Comparison of ENCODE assay signal across 8 mouse cellular contexts in the genomic region with DNA sequence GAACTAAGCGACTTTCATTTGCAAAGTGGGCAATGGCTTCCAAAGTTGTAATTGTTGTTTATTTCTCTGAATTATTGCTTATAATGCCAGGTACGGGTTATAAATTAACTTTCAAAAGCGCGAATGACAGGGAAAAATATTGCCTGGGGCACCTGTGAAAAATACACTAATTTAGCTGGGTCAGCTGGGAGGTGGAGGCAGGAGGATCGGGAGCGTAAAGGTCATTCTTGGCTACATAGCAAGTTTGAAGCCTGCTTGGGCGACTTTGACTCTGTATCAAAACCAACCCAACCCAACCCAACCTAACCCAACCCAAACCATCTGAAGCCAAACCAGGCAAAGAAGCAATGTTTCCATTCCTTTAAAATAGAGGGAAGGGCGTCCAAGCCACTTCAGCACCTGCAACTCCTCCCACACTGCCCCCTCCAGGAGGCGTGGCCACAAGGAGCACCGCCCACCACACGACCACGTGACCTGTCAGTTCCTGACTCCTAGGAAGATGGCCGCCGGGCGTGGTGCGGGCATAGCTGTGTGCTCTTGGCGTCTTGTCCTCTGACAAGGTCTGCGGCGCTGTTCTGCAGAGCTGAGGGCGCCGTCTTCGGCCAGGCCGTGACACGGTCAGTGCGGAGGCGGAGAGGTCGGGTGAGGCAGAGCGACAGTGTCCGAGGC. TPM values are rescaled to one million over a fixed set of nuclear protein-coding genes. Genes with fewer than 3 reads are reported as not detected.
DNase-seq lines count a peak whose midpoint lies in the region; ATAC-seq and TF ChIP-seq lines count a peak whose summit lies in the region.

Gene Kidins220, plus strand, starts transcription at position 480 of the 669 bp plus-strand sequence.

- peak within 1 kb of the TSS; percentile 68 for H3K4me2 ChIP-seq in embryonic facial prominence, embryonic 14.5 days (ENCODE audit: low read depth, low read length)
- H3K4me2 ChIP-seq in limb, embryonic 14.5 days (replicated peaks; ENCODE audit: low read depth, low read length, severe bottlenecking) = peak within 1 kb of the TSS; percentile 60
- H3K4me2 ChIP-seq in midbrain, postnatal 0 days (ENCODE audit: low read depth, low read length, poor library complexity, severe bottlenecking) = peak within 1 kb of the TSS; percentile 40

- DNase-seq in 3T3-L1 (ENCODE audit: low read depth, low spot score) = peak; percentile 93
- peak; percentile 91 to 92 for DNase-seq in adrenal gland, postnatal 4 days (ENCODE audit: low spot score in 2 of 2)
- peak; percentile 95 for DNase-seq in embryonic facial prominence, embryonic 14.5 days (ENCODE audit: low spot score)
- DNase-seq in heart, adult 8-10 months (ENCODE audit: low spot score) = peak; percentile 89
- peak; percentile 98 for DNase-seq in kidney, adult 9 months
- peak; percentile 91 for DNase-seq in limb, embryonic 14.5 days (ENCODE audit: low spot score)
- peak; percentile 96 for DNase-seq in midbrain, postnatal 0 days (ENCODE audit: low spot score)
- peak; percentile 89 to 96 for DNase-seq in spleen, postnatal 14 days (ENCODE audit: low spot score in 2 of 2)

- H3K27me3 ChIP-seq in embryonic facial prominence, embryonic 14.5 days (replicated peaks; ENCODE audit: control insufficient read depth, insufficient read depth, low read length) = no peaks in the 10 kb centered on the region
- H3K27me3 ChIP-seq in limb, embryonic 14.5 days (ENCODE audit: control insufficient read depth, insufficient read depth, low read length) = no peaks in the 10 kb centered on the region
- H3K27me3 ChIP-seq in midbrain, postnatal 0 days (ENCODE audit: insufficient read depth, low read length) = no peaks in the 10 kb centered on the region

- H3K9me3 ChIP-seq in embryonic facial prominence, embryonic 14.5 days (ENCODE audit: control insufficient read depth, low read length) = no peaks in the 10 kb centered on the region
- no peaks in the 10 kb centered on the region for H3K9me3 ChIP-seq in limb, embryonic 14.5 days (ENCODE audit: control insufficient read depth, low read length)
- H3K9me3 ChIP-seq in midbrain, postnatal 0 days (ENCODE audit: low read length) = no peaks in the 10 kb centered on the region

- peak within 1 kb of the TSS; percentile 84 for H3K4me3 ChIP-seq in embryonic facial prominence, embryonic 14.5 days (ENCODE audit: low read depth, low read length)
- peak within 1 kb of the TSS; percentile 77 for H3K4me3 ChIP-seq in limb, embryonic 14.5 days (replicated peaks; ENCODE audit: low read length)
- H3K4me3 ChIP-seq in midbrain, postnatal 0 days (ENCODE audit: low read depth, low read length) = peak within 1 kb of the TSS; percentile 74

- no peaks in the 10 kb centered on the region for H3K36me3 ChIP-seq in embryonic facial prominence, embryonic 14.5 days (ENCODE audit: control insufficient read depth, insufficient read depth, low read length)
- no peaks in the 10 kb centered on the region for H3K36me3 ChIP-seq in limb, embryonic 14.5 days (ENCODE audit: control insufficient read depth, insufficient read depth, low read length)
- H3K36me3 ChIP-seq in midbrain, postnatal 0 days (ENCODE audit: insufficient read depth, low read length) = no peaks in the 10 kb centered on the region

- peak; percentile 54 for TF ChIP-seq CTCF in midbrain, postnatal 0 days (IDR thresholded peaks at IDR 0.05)

- 15% methylated on average over 29 of the region's 29 CpGs for WGBS in embryonic facial prominence, embryonic 14.5 days
- 20% methylated on average over 29 of the region's 29 CpGs for WGBS in limb, embryonic 14.5 days
- 15% methylated on average over 29 of the region's 29 CpGs for WGBS in midbrain, postnatal 0 days

- peak within 1 kb of the TSS; percentile 84 for H3K27ac ChIP-seq in embryonic facial prominence, embryonic 14.5 days (replicated peaks; ENCODE audit: low read depth, low read length)
- peak within 1 kb of the TSS; percentile 82 for H3K27ac ChIP-seq in limb, embryonic 14.5 days (replicated peaks; ENCODE audit: low read depth, low read length)
- peak within 1 kb of the TSS; percentile 96 for H3K27ac ChIP-seq in midbrain, postnatal 0 days (ENCODE audit: low read depth, low read length)

- H3K9ac ChIP-seq in embryonic facial prominence, embryonic 14.5 days (ENCODE audit: low read depth, low read length) = peak within 1 kb of the TSS; percentile 72
- peak within 1 kb of the TSS; percentile 68 for H3K9ac ChIP-seq in limb, embryonic 14.5 days (ENCODE audit: low read depth, low read length, severe bottlenecking)
- peak within 1 kb of the TSS; percentile 93 for H3K9ac ChIP-seq in midbrain, postnatal 0 days (replicated peaks; ENCODE audit: low read length, poor library complexity, severe bottlenecking)

- 0 out of 2 replicates have a peak, but pooled peaks have one; percentile 80 for TF ChIP-seq POLR2A in limb, embryonic 14.5 days (IDR thresholded peaks at IDR 0.05; ENCODE audit: borderline replicate concordance, extremely low read depth, insufficient read depth, insufficient read length)

- H3K4me1 ChIP-seq in embryonic facial prominence, embryonic 14.5 days (ENCODE audit: control insufficient read depth, insufficient read depth, low read length) = peaks cover 6% of the 10 kb centered on the region; the same call in 1 of the 2 replicates
- H3K4me1 ChIP-seq in limb, embryonic 14.5 days (ENCODE audit: control insufficient read depth, insufficient read depth, low read length) = peaks cover 8% of the 10 kb centered on the region; the same call in 1 of the 2 replicates
- peaks cover 2% of the 10 kb centered on the region; the same call in 1 of the 2 replicates for H3K4me1 ChIP-seq in midbrain, postnatal 0 days (ENCODE audit: insufficient read depth, low read length)

- ATAC-seq in embryonic facial prominence, embryonic 14.5 days (ENCODE audit: low read depth) = peak; percentile 93
- peak; percentile 91 for ATAC-seq in limb, embryonic 14.5 days (ENCODE audit: low FRiP score, low read depth)
- ATAC-seq in midbrain, postnatal 0 days (ENCODE audit: low FRiP score) = peak; percentile 93

RNA-seq across cellular contexts. Expression of gene Kidins220, which starts in this region (rescaled TPM):
- total RNA-seq in adrenal gland, postnatal 4 days (2021) = 100 to 1,000 TPM in 1 of 2 experiments, 10 to 100 TPM in 1; 94.4 to 126 TPM
- polyA plus RNA-seq in embryonic facial prominence, embryonic 14.5 days (2014; fragmentation: Nextera tagmentation; extraction: Ambion mirVana) = 38.4 and 42.1 TPM in 2 replicates
- 10 to 100 TPM; 57.2 to 84.5 (median 66.5) TPM for total RNA-seq in heart, adult 8-10 months (2022)
- polyA plus RNA-seq in limb, embryonic 14.5 days (2012; rRNA removed) = 46.1 and 46.9 TPM in 2 replicates
- 31.6 and 33.3 TPM in 2 replicates for polyA plus RNA-seq in limb, embryonic 14.5 days (2014; fragmentation: Nextera tagmentation; extraction: Ambion mirVana)
- total RNA-seq in midbrain, postnatal 0 days (2014; rRNA removed) = 295 and 357 TPM in 2 replicates
- 98.2 and 104 TPM in 2 replicates for polyA plus RNA-seq in midbrain, postnatal 0 days (2015; fragmentation: Nextera tagmentation; extraction: Ambion mirVana)

Comparison
In these comparisons a context has a peak if more than half of its experiments do, and no peak if none do; other contexts are left out.
1. Peak in every context shown above with its lines: DNase-seq, ATAC-seq, H3K4me3 ChIP-seq and H3K27ac ChIP-seq.